Mouse (Mus musculus) thymus, postnatal 14 days (tissue): ENCODE measurements at regions not wholly inside any gene's neighbourhood (a gene's known extent, or its start where the extent isn't known, plus 50 kb on each side); places are given as distances from the start of the nearest gene placed in this dataset.

Experiments
- DNase-seq: peaks from one replicate; pipeline ENCODE4 v3.0.0; 2021

DNA sequence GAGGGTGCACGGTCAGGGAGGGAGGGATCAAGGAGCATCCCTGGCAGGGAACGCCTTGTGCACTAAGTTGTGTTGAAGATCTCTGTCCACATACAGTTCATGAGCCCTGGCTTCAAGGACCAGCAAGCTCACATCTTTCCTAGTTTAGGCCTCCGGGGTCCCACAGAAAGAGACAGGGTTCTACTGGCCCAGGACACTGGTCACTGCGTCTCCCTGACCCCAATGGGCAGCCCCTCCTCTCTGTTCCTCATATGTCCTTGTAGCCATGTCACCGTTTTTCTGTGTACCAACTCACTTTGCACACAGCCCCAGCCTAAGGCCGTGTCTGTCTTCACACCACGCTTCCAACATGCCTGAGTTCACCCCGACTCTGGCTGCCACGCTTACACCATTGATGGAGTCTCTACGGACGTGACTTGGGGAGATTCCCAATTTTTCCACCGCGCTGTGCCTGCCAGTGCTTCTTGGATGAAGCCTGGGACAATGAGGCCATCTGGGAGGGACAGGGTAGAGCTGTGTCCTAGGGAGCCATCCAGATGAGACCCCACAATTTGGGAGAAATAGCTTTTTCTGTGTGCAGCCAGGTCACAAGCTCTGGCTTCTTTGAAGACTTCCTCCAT lies 86.5 kb upstream of the Ret start:
- DNase-seq: no peak

GRCm38 (mm10) chr6:118263951-118264350 lies 66.4 kb upstream of the Ret start:
- no peak for DNase-seq

DNA sequence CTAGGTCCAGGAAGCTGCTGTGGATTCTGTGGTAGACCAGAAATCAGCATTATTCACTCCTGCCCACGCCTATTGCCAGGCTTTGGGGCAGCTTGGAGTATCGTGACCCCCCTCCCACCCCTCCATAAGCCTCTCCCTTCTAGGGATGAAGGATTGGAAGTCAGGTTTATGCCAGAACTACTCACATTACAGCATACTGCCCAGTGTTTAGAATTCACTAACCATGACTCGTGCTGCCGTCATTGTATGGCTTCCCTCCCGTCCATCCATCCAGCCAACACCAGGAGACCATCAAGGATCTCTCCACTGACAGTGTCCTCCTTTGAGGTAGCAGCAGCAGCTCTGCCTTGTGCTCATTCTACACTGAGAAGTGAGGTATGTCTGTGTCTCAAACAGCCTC lies 62.4 kb upstream of the Ret start:
- DNase-seq: no peak

- no peak for DNase-seq
These were observed 57.4 kb upstream of the Ret start for GRCm38 (mm10) chr6:118254871-118255270.

DNA sequence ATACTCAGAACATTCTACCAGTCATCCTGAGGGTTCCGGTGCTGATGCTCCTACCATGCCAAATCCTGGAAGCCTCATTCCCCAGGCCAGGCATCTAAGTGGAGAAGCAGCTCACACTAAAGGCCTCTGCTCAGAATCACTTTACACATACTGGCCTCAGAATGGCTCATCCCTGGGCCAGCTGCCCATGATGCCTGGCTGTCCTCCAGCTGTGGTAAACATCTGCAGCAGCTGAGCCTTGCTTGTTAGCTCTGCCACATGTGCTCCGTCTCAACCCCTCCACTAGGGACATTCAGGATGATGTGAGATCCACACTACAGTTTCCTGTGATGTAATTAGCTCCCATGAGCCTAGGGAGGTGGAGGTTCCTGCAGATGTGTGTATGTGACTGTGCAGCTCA lies 55.2 kb upstream of the Ret start:
- DNase-seq: no peak

DNA sequence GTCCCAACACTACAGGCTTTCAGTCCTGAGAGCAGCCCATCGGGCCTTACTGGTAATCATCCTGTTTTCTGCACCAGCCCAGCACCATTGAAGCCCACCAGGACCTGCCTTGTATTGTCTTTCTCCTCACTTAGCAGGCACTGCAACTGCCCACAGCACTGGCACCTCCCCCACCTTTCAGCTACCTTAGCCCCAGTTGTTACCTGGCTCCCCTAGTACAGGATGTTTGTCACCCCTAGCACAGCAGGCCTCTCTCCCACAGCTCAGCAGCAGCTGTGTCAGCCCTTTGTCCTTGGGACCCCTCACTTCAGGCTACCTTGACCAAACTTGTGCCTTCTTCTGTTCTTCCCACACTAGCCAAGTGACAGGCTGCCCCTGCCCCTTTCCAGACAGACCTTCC lies 53.6 kb upstream of the Ret start:
- DNase-seq: no peak

GRCm38 (mm10) chr6:118250006-118250405 lies 52.5 kb upstream of the Ret start:
- no peak for DNase-seq
